Mouse (Mus musculus): ENCODE measurements at regions not wholly inside any gene's neighbourhood (a gene's known extent, or its start where the extent isn't known, plus 50 kb on each side); places are given as distances from the start of the nearest gene placed in this dataset.

GRCm38 (mm10) chr12:110334609-110335008 lies 55.7 kb downstream of the Dio3 start:
- TF ChIP-seq CTCF (IDR thresholded peaks at IDR 0.05; ENCODE audit: low read depth) (peak; percentile 31; the same call in 1 of the 2 replicates), EP300 (IDR thresholded peaks at IDR 0.05; ENCODE audit: low read depth) (no peak)
